Mouse (Mus musculus): ENCODE data around the gene Tnfrsf1b.

- TF ChIP-seq CTCF (conservative IDR thresholded peaks at IDR 0.05; ENCODE audit: insufficient read depth, insufficient read length, low read depth, low read length): no peak
- TF ChIP-seq POLR2A (IDR thresholded peaks at IDR 0.05; ENCODE audit: low read depth, low read length): no peak
These were observed 2.0 kb downstream of the Tnfrsf1b start for GRCm38 (mm10) chr4:145244676-145245075.

Data from kidney, adult 2 months (tissue).